Mouse (Mus musculus): ENCODE data around the gene Dusp28. TPM values are rescaled to one million over a fixed set of nuclear protein-coding genes. Genes with fewer than 3 reads are reported as not detected.
A peak's percentile ranks its signal among the peaks of the same experiment; 100 is the strongest.

Dusp28 gene
- polyA plus RNA-seq, 1 experiment from 2014 or later, result 14.7 TPM

- H3K36me3 ChIP-seq, result peaks cover 27% of the 10 kb centered on the region
- WGBS, result 2% methylated on average over 84 of the region's 85 CpGs
- peaks cover 54% of the 10 kb centered on the region for H3K4me1 ChIP-seq
- DNase-seq (ENCODE audit: low spot score), result peak; percentile 65
- H3K9me3 ChIP-seq (replicated peaks), result no peaks in the 10 kb centered on the region
- peak overlapping the region; percentile 92 for H3K27ac ChIP-seq (replicated peaks)
- peak overlapping the region; percentile 75 for H3K4me3 ChIP-seq
- peaks cover 24% of the 10 kb centered on the region for H3K27me3 ChIP-seq (ENCODE audit: low read depth, poor library complexity, severe bottlenecking)
Observed at GRCm38 (mm10) chr1:92910925-92911720, 4.3 kb downstream of the Dusp28 start.

- Histone ChIP-seq H3K27ac (replicated peaks) (peak overlapping the region; percentile 92), H3K4me1 (peaks cover 48% of the 10 kb centered on the region), H3K36me3 (peaks cover 33% of the 10 kb centered on the region), H3K9me3 (replicated peaks) (no peaks in the 10 kb centered on the region), H3K4me3 (peak overlapping the region; percentile 75), H3K27me3 (ENCODE audit: low read depth, poor library complexity, severe bottlenecking) (peaks cover 24% of the 10 kb centered on the region)
- DNase-seq (ENCODE audit: low spot score), result no peak
- 53% methylated on average over 8 of the region's 8 CpGs for WGBS
Observed at GRCm38 (mm10) chr1:92911721-92912138, 4.9 kb downstream of the Dusp28 start.

GRCm38 (mm10) chr1:92912286-92912685, 5.5 kb downstream of the Dusp28 start:
- DNase-seq (ENCODE audit: low spot score), result peak; percentile 20
- Histone ChIP-seq H3K27me3 (ENCODE audit: low read depth, poor library complexity, severe bottlenecking) (peaks cover 24% of the 10 kb centered on the region), H3K36me3 (peaks cover 38% of the 10 kb centered on the region), H3K9me3 (replicated peaks) (no peaks in the 10 kb centered on the region), H3K4me3 (peak overlapping the region; percentile 75), H3K27ac (replicated peaks) (no peak overlapping the region), H3K4me1 (peaks cover 43% of the 10 kb centered on the region)
- WGBS, result 50% methylated on average over 1 of the region's 1 CpGs

GRCm38 (mm10) chr1:92914239-92914638, 7.5 kb downstream of the Dusp28 start:
- H3K4me1 ChIP-seq, result peaks cover 34% of the 10 kb centered on the region
- H3K9me3 ChIP-seq (replicated peaks), result no peaks in the 10 kb centered on the region
- H3K4me3 ChIP-seq, result no peak overlapping the region
- DNase-seq (ENCODE audit: low spot score), result no peak
- no peak overlapping the region for H3K27ac ChIP-seq (replicated peaks)
- H3K27me3 ChIP-seq (ENCODE audit: low read depth, poor library complexity, severe bottlenecking), result peaks cover 9% of the 10 kb centered on the region
- 87% methylated on average over 4 of the region's 4 CpGs for WGBS
- H3K36me3 ChIP-seq, result peaks cover 58% of the 10 kb centered on the region

GRCm38 (mm10) chr1:92914993-92915392, 8.2 kb downstream of the Dusp28 start:
- DNase-seq (ENCODE audit: low spot score), result no peak
- no peak overlapping the region for H3K4me3 ChIP-seq
- H3K4me1 ChIP-seq, result peaks cover 26% of the 10 kb centered on the region
- no peak overlapping the region for H3K27ac ChIP-seq (replicated peaks)
- H3K36me3 ChIP-seq, result peaks cover 65% of the 10 kb centered on the region
- peaks cover 1% of the 10 kb centered on the region; the same call in 1 of the 2 replicates for H3K27me3 ChIP-seq (ENCODE audit: low read depth, poor library complexity, severe bottlenecking)
- no peaks in the 10 kb centered on the region for H3K9me3 ChIP-seq (replicated peaks)
- 89% methylated on average over 11 of the region's 11 CpGs for WGBS

GRCm38 (mm10) chr1:92916725-92917124, 9.9 kb downstream of the Dusp28 start:
- Histone ChIP-seq H3K27ac (replicated peaks) (no peak overlapping the region), H3K4me1 (peaks cover 14% of the 10 kb centered on the region), H3K36me3 (peaks cover 80% of the 10 kb centered on the region), H3K4me3 (no peak overlapping the region), H3K27me3 (ENCODE audit: low read depth, poor library complexity, severe bottlenecking) (no peaks in the 10 kb centered on the region), H3K9me3 (replicated peaks) (no peaks in the 10 kb centered on the region)
- 91% methylated on average over 9 of the region's 9 CpGs for WGBS
- no peak for DNase-seq (ENCODE audit: low spot score)

- no peaks in the 10 kb centered on the region for H3K4me1 ChIP-seq
- WGBS, result 98% methylated on average over 11 of the region's 11 CpGs
- H3K4me3 ChIP-seq, result no peak overlapping the region
- no peaks in the 10 kb centered on the region for H3K9me3 ChIP-seq (replicated peaks)
- no peaks in the 10 kb centered on the region for H3K27me3 ChIP-seq (ENCODE audit: low read depth, poor library complexity, severe bottlenecking)
- H3K36me3 ChIP-seq, result peaks cover 73% of the 10 kb centered on the region
- H3K27ac ChIP-seq (replicated peaks), result no peak overlapping the region
- DNase-seq (ENCODE audit: low spot score), result no peak
Observed at GRCm38 (mm10) chr1:92919151-92919550, 12.4 kb downstream of the Dusp28 start.

- H3K4me3 ChIP-seq, result no peak overlapping the region
- no peak for DNase-seq (ENCODE audit: low spot score)
- no peaks in the 10 kb centered on the region for H3K9me3 ChIP-seq (replicated peaks)
- 94% methylated on average over 12 of the region's 12 CpGs for WGBS
- no peaks in the 10 kb centered on the region for H3K27me3 ChIP-seq (ENCODE audit: low read depth, poor library complexity, severe bottlenecking)
- peaks cover 67% of the 10 kb centered on the region for H3K36me3 ChIP-seq
- H3K4me1 ChIP-seq, result no peaks in the 10 kb centered on the region
- H3K27ac ChIP-seq (replicated peaks), result no peak overlapping the region
Observed at GRCm38 (mm10) chr1:92919775-92920174, 13.0 kb downstream of the Dusp28 start.

- Histone ChIP-seq H3K4me3 (no peak overlapping the region), H3K9me3 (replicated peaks) (no peaks in the 10 kb centered on the region), H3K4me1 (no peaks in the 10 kb centered on the region), H3K27me3 (ENCODE audit: low read depth, poor library complexity, severe bottlenecking) (no peaks in the 10 kb centered on the region), H3K27ac (replicated peaks) (no peak overlapping the region), H3K36me3 (peaks cover 58% of the 10 kb centered on the region)
- DNase-seq (ENCODE audit: low spot score), result no peak
- WGBS, result 87% methylated on average over 7 of the region's 7 CpGs
Observed at GRCm38 (mm10) chr1:92920474-92921200, 13.9 kb downstream of the Dusp28 start.

GRCm38 (mm10) chr1:92921496-92921895, 14.7 kb downstream of the Dusp28 start:
- peaks cover 50% of the 10 kb centered on the region for H3K36me3 ChIP-seq
- no peak overlapping the region for H3K27ac ChIP-seq (replicated peaks)
- no peak overlapping the region for H3K4me3 ChIP-seq
- H3K9me3 ChIP-seq (replicated peaks), result no peaks in the 10 kb centered on the region
- no peaks in the 10 kb centered on the region for H3K4me1 ChIP-seq
- WGBS, result 91% methylated on average over 4 of the region's 4 CpGs
- H3K27me3 ChIP-seq (ENCODE audit: low read depth, poor library complexity, severe bottlenecking), result no peaks in the 10 kb centered on the region
- DNase-seq (ENCODE audit: low spot score), result no peak

GRCm38 (mm10) chr1:92930171-92930706, 23.5 kb downstream of the Dusp28 start:
- H3K27ac ChIP-seq (replicated peaks), result no peak overlapping the region
- no peaks in the 10 kb centered on the region for H3K27me3 ChIP-seq (ENCODE audit: low read depth, poor library complexity, severe bottlenecking)
- no peaks in the 10 kb centered on the region for H3K36me3 ChIP-seq
- no peaks in the 10 kb centered on the region; the same call in 1 of the 2 replicates for H3K9me3 ChIP-seq (replicated peaks)
- DNase-seq (ENCODE audit: low spot score), result no peak
- 26% methylated on average over 1 of the region's 1 CpGs for WGBS
- H3K4me3 ChIP-seq, result no peak overlapping the region
- H3K4me1 ChIP-seq, result peaks cover 15% of the 10 kb centered on the region

GRCm38 (mm10) chr1:92933611-92934010, 26.8 kb downstream of the Dusp28 start:
- WGBS, result 81% methylated on average over 4 of the region's 4 CpGs
- peaks cover 11% of the 10 kb centered on the region for H3K36me3 ChIP-seq
- peak overlapping the region; percentile 92 for H3K27ac ChIP-seq (replicated peaks)
- H3K4me1 ChIP-seq, result peaks cover 36% of the 10 kb centered on the region
- H3K9me3 ChIP-seq (replicated peaks), result no peaks in the 10 kb centered on the region; the same call in 1 of the 2 replicates
- H3K4me3 ChIP-seq, result peak overlapping the region; percentile 82
- no peaks in the 10 kb centered on the region for H3K27me3 ChIP-seq (ENCODE audit: low read depth, poor library complexity, severe bottlenecking)
- DNase-seq (ENCODE audit: low spot score), result no peak
